ENCODE assay signal across 14 mouse cellular contexts in genomic region chr14:16554319-16554642, GRCm38 (mm10).
DNase-seq lines count a peak whose midpoint lies in the region; ATAC-seq and TF ChIP-seq lines count a peak whose summit lies in the region.
"Had no signal": no experiment of that assay in that cellular context is flagged by ENCODE, and none has a peak within 500 bp of the region (broad histone marks: within the 10 kb centered on the region; RNA-seq: fewer than 3 reads in every experiment).

No protein-coding gene starts in this region.

- no peak for TF ChIP-seq POLR2A in lung, adult 2 months (IDR thresholded peaks at IDR 0.05; ENCODE audit: borderline replicate concordance, extremely low read depth, low read depth, low read length)

- H3K4me1 ChIP-seq in heart, embryonic 14.5 days (ENCODE audit: control insufficient read depth in 2 of 2, insufficient read depth in 2 of 2, low read length in 2 of 2), result peaks cover 40 to 63% of the 10 kb centered on the region in 2 experiments
- peaks cover 44% of the 10 kb centered on the region for H3K4me1 ChIP-seq in lung, embryonic 15.5 days
- peaks cover 6% of the 10 kb centered on the region for H3K4me1 ChIP-seq in lung, adult 2 months (ENCODE audit: control insufficient read depth, insufficient read depth, low read length)
- H3K4me1 ChIP-seq in embryonic facial prominence, embryonic 14.5 days (ENCODE audit: control insufficient read depth, insufficient read depth, low read length), result peaks cover 29% of the 10 kb centered on the region
- H3K4me1 ChIP-seq in limb, embryonic 13.5 days, result peaks cover 54% of the 10 kb centered on the region

- ATAC-seq in heart, embryonic 14.5 days (ENCODE audit: insufficient number of reproducible peaks, insufficient read depth, low FRiP score, low read depth), result no peak
- ATAC-seq in lung, embryonic 15.5 days (ENCODE audit: borderline replicate concordance, extremely low read depth, low FRiP score, low TSS enrichment), result peak; percentile 46; the same call in 1 of the 2 replicates
- no peak for ATAC-seq in embryonic facial prominence, embryonic 14.5 days (ENCODE audit: low read depth)
- ATAC-seq in limb, embryonic 13.5 days (ENCODE audit: low FRiP score, low read depth), result no peak
- ATAC-seq: CD4-positive, CD25-positive, alpha-beta regulatory T cell, adult 4 months; forebrain, embryonic 13.5 days had no signal

- no peaks in the 10 kb centered on the region for H3K36me3 ChIP-seq in heart, embryonic 14.5 days (ENCODE audit: control insufficient read depth, insufficient read depth, low read length)
- no peaks in the 10 kb centered on the region for H3K36me3 ChIP-seq in lung, embryonic 15.5 days
- no peaks in the 10 kb centered on the region for H3K36me3 ChIP-seq in embryonic facial prominence, embryonic 14.5 days (ENCODE audit: control insufficient read depth, insufficient read depth, low read length)
- H3K36me3 ChIP-seq in limb, embryonic 13.5 days, result no peaks in the 10 kb centered on the region

- no peaks in the 10 kb centered on the region for H3K27me3 ChIP-seq in heart, embryonic 14.5 days (ENCODE audit: control insufficient read depth, insufficient read depth, low read length)
- H3K27me3 ChIP-seq in lung, embryonic 15.5 days, result no peaks in the 10 kb centered on the region
- no peaks in the 10 kb centered on the region for H3K27me3 ChIP-seq in embryonic facial prominence, embryonic 14.5 days (replicated peaks; ENCODE audit: control insufficient read depth, insufficient read depth, low read length)
- H3K27me3 ChIP-seq in limb, embryonic 13.5 days, result 0 out of 2 replicates have a peak, but pooled peaks cover 3% of the 10 kb centered on the region
- H3K27me3 ChIP-seq: forebrain, embryonic 13.5 days; Patski had no signal

- peak overlapping the region; percentile 69 to 81 for H3K27ac ChIP-seq in heart, embryonic 14.5 days (replicated peaks in 1 of 2; ENCODE audit: control insufficient read depth in 1 of 2, insufficient read depth in 1 of 2, low read depth in 2 of 2, low read length in 2 of 2)
- peak overlapping the region; percentile 60 for H3K27ac ChIP-seq in lung, embryonic 15.5 days
- peak overlapping the region; percentile 68 for H3K27ac ChIP-seq in embryonic facial prominence, embryonic 14.5 days (replicated peaks; ENCODE audit: low read depth, low read length)
- H3K27ac ChIP-seq in limb, embryonic 13.5 days, result peak overlapping the region; percentile 85
- H3K27ac ChIP-seq: forebrain, embryonic 13.5 days had no signal

- H3K9ac ChIP-seq in heart, embryonic 14.5 days (ENCODE audit: low read length), result 0 out of 2 replicates have a peak overlapping the region, but pooled peaks have one; percentile 9
- no peak overlapping the region for H3K9ac ChIP-seq in lung, embryonic 15.5 days
- H3K9ac ChIP-seq in embryonic facial prominence, embryonic 14.5 days (ENCODE audit: low read depth, low read length), result no peak overlapping the region
- H3K9ac ChIP-seq in limb, embryonic 13.5 days, result no peak overlapping the region
- H3K9ac ChIP-seq: forebrain, embryonic 13.5 days had no signal

- TF ChIP-seq CTCF in lung, adult 2 months (IDR thresholded peaks at IDR 0.05; ENCODE audit: insufficient read depth, low read length), result no peak

- no peak for DNase-seq in heart, adult 8-10 months (ENCODE audit: low spot score)
- no peak for DNase-seq in lung, adult 2 months
- DNase-seq in embryonic facial prominence, embryonic 14.5 days (ENCODE audit: low spot score), result no peak
- no peak for DNase-seq in right cerebral cortex, adult 2 months (ENCODE audit: low spot score in 2 of 2)
- DNase-seq in spleen, postnatal 10 days (ENCODE audit: low spot score in 2 of 2), result no peak
- DNase-seq: adrenal gland, postnatal 14 days; spleen, adult 18-20 months; thymus, postnatal 25 days had no signal

- H3K4me2 ChIP-seq in heart, embryonic 14.5 days (ENCODE audit: low read length), result no peak overlapping the region
- H3K4me2 ChIP-seq in lung, embryonic 15.5 days, result no peak overlapping the region
- H3K4me2 ChIP-seq in embryonic facial prominence, embryonic 14.5 days (ENCODE audit: low read depth, low read length), result peak overlapping the region; percentile 40; the same call in 1 of the 2 replicates
- peak overlapping the region; percentile 39 for H3K4me2 ChIP-seq in limb, embryonic 13.5 days (replicated peaks)
- H3K4me2 ChIP-seq: forebrain, embryonic 13.5 days had no signal

- WGBS in heart, embryonic 14.5 days, result 19% methylated on average over 1 of the region's 1 CpGs
- 30% methylated on average over 1 of the region's 1 CpGs for WGBS in lung, embryonic 15.5 days
- 34% methylated on average over 1 of the region's 1 CpGs for WGBS in lung, adult 2 months
- WGBS in embryonic facial prominence, embryonic 14.5 days, result 11% methylated on average over 1 of the region's 1 CpGs
- WGBS in limb, embryonic 13.5 days, result 7% methylated on average over 1 of the region's 1 CpGs

- no peaks in the 10 kb centered on the region for H3K9me3 ChIP-seq in heart, embryonic 14.5 days (ENCODE audit: control insufficient read depth, low read length)
- H3K9me3 ChIP-seq in lung, embryonic 15.5 days, result no peaks in the 10 kb centered on the region
- H3K9me3 ChIP-seq in embryonic facial prominence, embryonic 14.5 days (ENCODE audit: control insufficient read depth, low read length), result no peaks in the 10 kb centered on the region
- H3K9me3 ChIP-seq in limb, embryonic 13.5 days, result no peaks in the 10 kb centered on the region
- H3K9me3 ChIP-seq: forebrain, embryonic 13.5 days had no signal

- no peak overlapping the region for H3K4me3 ChIP-seq in heart, embryonic 14.5 days (ENCODE audit: control insufficient read depth in 1 of 2, insufficient read depth in 1 of 2, low read depth in 1 of 2, low read length in 2 of 2)
- no peak overlapping the region for H3K4me3 ChIP-seq in lung, embryonic 15.5 days
- no peak overlapping the region for H3K4me3 ChIP-seq in lung, adult 2 months (replicated peaks; ENCODE audit: extremely low read depth, low read depth, low read length)
- no peak overlapping the region for H3K4me3 ChIP-seq in embryonic facial prominence, embryonic 14.5 days (ENCODE audit: low read depth, low read length)
- no peak overlapping the region for H3K4me3 ChIP-seq in limb, embryonic 13.5 days
- H3K4me3 ChIP-seq: forebrain, embryonic 13.5 days had no signal

Comparison
In these comparisons a context has a peak if more than half of its experiments do, and no peak if none do; other contexts are left out.
1. H3K4me2 ChIP-seq: peak in embryonic facial prominence, embryonic 14.5 days (single experiment) and limb, embryonic 13.5 days (single experiment); none in heart, embryonic 14.5 days (single experiment) and lung, embryonic 15.5 days (single experiment).
2. Peak in every context shown above with its lines, with median percentiles within 50 percentile points of each other: H3K27ac ChIP-seq.